Mouse (Mus musculus) ES-CJ7 (cell line): ENCODE measurements at regions not wholly inside any gene's neighbourhood (a gene's known extent, or its start where the extent isn't known, plus 50 kb on each side); places are given as distances from the start of the nearest gene placed in this dataset.
"Not testable (repeated sequence)": the region's sequence is repeated elsewhere in the genome, so short reads cannot be mapped to it uniquely, and the experiment has no call there.

Experiments
- DNase-seq: peaks from one replicate; pipeline ENCODE4 v3.0.0; 2011; ENCODE audit warnings: low read depth, low spot score

DNA sequence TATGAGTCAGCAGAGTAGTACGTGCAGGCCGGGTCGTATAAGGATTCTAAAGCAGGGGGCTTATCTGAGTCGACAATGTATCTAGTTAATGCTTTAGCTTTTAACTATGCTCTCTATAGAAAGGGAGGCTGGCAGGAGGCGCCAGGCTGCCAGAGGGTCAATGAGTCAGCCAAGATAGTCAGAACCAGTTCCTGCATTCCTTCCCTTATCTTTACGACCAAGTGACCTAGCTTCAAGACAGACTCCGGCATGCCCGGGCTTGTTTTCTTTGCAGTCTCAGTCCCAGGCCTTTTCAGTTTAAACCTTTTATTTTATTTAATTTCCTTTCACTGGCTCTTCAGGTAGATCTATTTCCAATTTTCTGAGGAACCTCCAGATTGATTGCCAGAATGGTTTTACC, 374.0 kb upstream of the Nrxn1 start:
- peak; percentile 3 for DNase-seq

DNA sequence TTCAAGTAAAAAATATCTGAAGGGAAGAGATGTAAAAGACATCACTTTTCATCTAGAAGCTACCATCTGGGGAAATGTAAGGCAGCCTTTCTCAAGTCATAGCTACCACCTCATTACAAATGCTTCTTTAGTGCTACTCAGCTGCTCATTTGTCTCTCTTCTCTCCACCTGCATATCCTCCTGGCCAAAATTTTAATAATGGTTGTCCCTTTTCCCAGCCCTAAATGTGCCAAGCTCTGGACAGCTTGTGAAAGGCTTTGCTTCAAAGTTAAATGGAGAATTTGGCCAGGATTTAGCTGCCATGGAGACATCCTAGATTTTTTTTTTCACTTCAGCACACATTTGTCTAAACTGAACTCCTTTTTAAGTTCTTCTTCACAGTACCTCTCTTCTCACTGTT, 358.8 kb upstream of the Nrxn1 start:
- DNase-seq, result no peak

DNA sequence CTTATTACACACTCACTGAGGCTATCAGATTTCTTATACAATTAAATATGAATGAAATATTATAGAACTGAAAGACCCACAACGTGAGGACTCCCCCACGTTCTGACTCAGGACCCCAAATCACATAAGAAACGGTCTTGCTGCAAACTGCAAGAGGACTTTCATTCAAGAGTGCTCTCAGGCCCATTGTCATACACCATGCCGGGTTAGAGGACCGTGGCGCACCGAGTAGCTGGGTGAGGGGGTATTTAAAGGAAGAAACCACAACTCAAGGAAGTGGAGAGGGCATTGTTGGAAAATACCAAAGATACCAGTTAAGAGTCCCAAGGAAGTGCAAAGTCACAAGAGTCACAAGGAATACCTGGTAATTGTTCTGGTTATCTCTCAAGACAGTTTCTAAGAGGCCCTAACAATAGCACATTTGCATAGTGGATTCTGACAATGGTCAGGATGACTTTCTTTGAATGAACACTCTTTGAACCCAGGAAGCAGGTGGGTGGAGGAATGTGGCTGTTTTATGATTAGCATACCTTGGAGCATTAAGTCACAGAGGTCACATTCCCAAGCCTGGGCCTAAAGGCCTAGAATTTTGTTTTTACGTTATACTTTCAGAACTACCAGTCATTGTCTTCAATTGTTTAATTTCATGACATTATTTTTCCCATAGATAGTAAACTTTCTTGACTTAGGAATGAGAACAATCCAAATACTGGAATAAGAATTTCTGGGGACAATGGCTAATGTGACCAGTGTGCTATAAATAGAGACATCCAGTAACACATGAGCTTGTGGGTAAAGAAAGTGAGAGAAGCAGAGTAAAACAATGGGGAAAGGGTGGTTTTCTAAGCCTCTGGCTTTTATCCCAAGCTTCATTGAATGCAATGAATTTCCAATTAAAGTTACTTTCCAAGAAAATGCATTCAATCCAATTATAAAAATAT, 339.2 kb upstream of the Nrxn1 start:
- peak; percentile 82 for DNase-seq

DNA sequence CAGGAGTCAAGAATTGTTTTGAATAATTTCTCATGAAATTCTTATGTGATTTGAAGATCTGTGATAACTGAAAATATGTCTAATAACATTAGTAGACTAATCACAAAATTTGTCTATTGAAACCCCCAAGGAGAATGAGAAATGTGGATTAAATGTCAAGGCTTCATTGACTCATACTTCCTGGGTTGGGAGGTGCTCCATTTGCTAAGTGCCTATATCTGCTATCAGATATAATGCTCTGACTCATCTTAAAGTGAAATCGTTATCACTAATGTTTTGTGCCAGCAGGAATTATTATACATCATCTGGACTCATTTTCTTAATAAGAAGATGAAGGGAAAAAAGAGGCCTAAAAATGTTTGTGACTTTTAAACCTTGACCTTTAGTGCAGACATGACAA, 337.5 kb upstream of the Nrxn1 start:
- DNase-seq, result no peak

DNA sequence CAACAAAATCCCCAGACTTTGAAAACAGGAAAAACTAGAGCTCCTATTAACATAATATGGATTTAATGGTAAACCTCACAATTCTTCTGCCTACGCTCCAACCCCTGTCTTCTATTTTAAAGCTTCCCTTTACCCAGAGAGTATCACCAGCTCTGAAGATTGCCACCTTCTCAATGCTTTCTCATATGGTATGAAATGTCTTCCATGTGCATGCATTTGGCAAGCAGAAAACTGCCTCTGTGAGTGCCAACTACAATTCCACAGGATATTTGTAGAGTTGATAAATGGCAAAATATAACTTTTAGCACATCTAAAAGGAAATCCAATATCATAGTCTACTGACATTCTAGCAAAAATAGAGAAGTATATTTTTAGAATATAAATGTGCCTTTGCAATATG, 332.2 kb upstream of the Nrxn1 start:
- DNase-seq, result no peak

DNA sequence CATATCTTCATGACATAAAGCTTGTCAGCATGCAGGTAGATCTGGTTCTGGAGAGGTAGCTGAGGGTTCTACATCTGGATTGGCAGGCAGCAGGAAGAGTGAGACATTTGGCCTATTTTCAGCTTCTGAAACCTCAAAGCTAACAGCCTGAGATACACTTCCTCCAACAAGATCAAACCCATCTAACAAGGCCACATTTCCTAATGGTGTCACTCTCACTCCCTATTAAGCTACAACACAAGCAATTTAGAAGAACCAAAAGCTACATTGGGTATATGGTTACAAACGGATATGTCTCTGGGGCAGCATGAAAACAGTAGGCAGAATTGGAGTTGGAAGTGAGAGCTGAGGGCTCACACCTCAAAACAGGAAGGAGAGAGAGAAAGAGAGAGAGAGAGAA, 325.7 kb upstream of the Nrxn1 start:
- DNase-seq, result no peak

DNA sequence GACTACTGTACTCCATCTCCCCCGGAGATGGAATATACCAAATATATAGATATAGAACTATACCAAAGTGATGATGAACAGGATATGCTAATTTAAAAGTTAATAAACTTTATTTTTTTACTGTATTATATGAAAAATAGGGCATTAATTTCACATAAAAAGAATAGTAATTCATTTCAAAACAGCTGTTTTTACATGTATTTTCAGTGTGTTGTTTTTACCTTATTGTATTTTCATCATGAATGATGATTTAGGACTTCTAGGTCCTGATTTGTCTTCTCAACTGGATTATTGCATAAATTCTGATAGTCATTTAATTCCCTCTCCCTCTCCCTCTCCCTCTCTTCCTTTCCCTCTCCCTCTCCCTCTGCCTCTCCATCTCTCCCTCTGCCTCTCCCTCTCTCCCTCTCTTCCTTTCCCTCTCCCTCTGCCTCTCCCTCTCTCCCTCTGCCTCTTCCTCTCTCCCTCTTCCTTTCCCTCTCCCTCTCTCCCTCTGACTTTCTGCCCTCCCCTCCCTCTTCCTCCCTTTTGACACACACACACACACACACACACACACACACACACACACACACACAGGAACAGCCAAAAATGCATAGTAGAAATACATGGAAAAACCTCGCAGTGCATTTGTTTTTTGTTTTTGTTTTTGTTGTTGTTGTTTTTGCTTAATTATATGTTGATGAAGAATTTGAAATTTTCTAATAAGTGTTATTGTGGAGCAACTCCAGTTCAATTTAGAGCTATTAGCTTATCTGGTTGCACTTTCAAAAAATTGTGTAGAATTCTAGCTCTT, 298.3 kb upstream of the Nrxn1 start:
- DNase-seq, result no peak

DNA sequence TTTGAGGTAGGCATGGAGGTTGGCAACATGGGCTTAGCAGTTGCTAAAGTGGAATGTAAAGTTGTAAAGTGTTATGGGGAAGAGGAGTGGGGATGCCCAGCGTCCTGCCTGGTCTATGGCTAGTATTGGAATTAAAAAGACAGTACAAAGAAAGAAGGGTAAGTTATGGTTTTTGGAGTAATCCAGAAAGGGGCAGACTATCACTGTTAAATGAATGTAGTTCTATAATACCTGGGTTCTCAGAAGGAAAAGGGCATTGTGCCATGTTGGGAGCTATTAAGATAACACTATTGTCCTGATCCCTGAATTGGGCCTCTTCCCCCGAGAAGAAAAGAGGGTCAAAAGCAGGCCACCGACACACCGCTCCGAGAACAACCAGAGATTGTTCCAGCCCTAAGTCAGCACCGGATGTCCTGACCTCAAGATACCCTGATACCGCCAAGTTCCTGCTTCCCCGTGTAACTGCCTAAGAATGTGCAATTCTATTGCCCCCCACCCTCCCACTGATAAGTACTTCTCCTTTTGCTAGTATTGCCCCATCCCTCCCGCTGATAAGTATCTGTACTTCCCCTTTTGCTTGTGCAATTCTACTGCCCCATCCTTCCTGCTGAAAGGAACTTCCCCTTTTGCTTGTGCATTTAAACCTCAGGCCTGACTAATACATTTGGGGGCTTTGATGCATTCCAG, 297.2 kb upstream of the Nrxn1 start:
- not testable (repeated sequence) for DNase-seq

DNA sequence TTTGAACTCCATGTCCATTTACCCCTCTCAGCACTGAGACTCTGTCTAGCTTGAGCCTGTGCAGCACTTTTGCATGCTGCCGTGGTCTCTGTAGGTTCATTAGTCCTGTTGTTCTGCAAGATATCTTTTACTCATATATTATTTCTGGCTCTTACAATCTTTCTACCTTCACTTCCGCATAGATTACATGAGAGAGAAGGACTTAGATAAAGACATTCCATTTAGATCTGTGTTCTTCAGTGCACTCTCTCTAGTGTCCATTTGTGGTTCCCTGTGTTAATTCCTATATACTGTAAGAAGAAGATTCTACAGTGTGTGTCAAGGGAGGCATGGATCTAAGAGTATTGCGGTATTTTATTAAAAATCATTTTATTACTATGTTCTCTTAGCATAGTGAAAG, 295.6 kb upstream of the Nrxn1 start:
- DNase-seq, result no peak

DNA sequence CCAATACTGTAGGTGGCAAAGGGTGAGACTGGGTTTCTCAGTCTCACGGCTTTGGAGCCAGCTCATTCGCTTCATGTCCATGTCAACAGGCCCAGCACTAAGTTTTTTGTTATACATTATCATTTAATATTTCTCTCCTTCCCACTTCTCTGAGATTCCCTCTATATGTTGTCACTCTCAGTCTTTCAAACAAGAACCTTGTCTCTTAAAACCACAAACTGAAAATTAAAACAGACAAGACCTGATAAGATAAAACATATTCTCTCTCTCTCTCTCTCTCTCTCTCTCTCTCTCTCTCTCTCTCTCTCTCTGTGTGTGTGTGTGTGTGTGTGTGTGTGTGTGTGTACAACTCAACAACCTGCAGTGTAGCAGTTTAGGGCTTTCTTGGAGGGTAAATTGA, 295.2 kb upstream of the Nrxn1 start:
- DNase-seq, result no peak

DNA sequence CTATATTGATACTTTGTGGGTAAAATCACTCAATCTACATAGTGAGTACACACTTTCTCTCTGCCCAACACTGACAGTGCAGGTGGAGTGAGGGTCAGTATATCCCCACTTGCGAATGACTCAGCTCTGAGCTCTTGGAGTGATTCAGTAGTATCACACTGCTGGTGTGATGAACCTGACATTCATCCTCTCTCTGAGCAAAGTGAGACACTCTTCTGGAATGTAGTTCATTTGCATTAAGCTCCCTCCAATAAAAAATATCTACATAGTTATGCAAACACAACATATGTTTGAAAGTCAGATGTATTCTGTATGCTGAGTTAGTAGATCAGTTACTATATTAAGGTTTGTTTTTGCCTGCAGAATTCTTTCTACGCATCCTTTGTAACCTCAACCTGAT, 293.1 kb upstream of the Nrxn1 start:
- DNase-seq, result no peak

DNA sequence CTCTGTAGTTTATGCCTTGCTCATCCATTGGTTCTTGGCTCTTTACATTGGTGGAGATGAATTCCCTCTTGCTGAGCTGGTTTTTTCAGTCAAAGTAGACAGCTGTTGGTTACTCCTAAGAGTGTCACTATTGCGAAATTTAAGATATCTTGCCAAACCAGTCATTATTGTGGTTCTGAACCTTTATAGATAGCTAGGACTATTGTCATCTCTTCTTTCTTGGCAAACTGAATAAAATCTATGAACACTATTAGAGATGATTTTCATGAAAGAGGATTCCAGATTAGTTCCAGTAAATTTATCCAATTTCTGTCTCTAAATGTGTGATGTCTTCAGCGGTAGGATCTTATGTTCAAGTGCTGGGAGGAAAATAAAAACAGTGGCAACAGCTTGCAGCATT, 275.3 kb upstream of the Nrxn1 start:
- no peak for DNase-seq

DNA sequence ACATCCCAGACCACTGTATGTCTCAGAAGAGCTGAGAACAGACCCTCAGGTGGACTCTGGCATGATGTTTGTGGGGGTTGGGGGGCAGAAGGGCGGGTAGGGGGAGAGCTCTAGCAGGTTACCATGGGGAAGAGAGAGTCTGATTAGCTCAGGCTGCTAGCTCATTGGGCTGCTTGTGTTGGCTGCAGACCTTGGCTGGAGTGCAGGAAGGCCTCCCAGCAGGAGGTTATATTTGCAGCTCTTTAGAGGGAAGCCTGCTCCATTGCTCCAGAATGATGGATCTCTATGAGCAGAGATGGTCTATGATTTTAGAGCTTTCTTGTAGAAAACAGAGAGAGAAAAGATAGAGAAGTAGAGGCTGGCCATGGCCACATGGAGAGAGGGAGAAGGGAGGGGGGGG, 268.4 kb upstream of the Nrxn1 start:
- DNase-seq, result peak; percentile 5

DNA sequence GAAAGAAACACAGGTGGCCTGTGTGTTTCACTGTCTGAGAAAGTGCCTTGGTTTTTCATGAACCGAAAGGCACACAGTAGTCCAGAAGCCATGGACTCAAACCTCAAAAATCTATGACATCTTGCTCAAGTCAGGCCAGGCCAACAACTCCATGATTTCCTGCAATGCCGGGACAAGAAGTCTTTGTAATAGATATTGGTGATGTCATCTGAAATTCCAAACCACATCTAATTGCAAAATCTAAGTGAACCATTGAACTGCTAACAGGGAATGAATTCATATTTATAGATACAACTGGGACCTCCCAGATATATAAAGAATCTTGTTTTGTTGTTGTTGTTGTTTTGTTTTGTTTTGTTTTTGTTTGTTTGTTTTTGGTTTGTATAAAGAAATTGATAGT, 259.2 kb upstream of the Nrxn1 start:
- no peak for DNase-seq

DNA sequence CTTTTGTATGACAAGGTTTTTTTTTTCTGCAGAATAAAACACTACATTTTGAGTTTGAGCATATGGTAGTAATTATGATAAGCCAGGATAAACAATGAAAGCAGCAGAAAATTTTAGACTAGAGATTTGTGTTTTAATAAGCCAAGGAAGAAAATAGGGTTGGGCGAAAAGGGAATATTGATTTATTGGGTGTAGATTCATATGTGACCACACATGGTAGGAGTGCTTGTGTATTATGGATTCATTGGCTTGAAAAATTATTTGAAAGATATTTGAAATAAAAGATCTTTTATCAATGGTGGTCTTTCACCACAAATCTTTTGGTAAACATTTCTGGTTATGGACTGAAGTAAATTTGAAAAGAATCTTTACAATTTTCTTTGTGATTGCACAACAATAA, 244.0 kb upstream of the Nrxn1 start:
- no peak for DNase-seq

DNA sequence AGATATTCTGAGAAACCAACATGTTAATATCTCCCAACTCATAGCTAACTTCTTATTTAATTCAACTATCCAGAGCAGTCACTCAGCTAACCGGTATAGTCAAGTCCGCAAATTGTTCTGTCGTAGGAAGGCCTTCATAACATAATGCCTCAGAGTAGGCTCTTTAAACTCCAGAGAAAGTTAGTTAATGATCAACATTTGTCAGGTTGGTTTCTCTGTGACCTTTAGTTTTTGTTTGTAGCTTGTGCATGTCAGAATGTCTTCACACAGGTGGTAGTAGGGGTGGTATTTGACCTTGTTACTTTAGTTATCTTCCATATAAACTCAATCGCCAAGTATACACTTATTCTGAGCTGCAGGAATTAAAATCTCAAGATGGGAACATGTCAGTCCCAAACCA, 240.9 kb upstream of the Nrxn1 start:
- DNase-seq, result no peak

DNA sequence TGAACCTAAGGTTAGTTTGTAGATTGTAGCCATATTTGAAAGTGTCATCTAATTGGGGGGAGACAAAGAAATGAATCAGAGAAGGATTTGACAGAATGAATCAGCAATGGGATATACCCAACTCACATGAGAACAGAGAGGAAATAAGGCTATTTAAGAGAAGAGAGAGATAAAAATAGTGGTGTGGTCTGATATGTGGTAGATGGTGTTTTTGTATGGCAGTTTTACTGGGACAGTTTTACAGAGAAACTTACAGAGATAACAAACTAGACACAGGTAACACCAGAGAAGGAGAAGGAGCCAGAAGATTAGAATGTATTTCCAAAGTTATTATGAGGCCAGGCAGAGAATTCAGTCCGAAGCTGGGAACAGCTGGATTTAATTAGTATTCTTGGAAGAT, 240.3 kb upstream of the Nrxn1 start:
- no peak for DNase-seq

DNA sequence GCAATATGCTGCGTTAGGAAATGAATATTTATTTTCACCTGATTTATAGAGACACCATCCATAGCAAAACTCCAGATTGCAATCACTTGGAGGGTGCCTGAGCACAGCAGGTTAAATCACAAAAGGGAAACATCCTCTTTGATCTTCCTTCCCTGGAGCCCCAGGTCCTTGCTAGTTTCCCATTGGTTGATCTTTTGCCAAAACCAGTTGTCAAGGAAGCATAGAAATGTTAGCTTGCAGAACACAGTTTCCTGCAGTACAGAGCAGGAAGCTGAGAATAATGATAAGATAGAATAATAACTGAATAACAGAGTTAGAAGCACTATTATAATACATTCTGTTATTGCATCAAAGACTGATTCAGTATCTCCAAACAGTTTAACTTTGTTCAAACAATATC, 231.5 kb upstream of the Nrxn1 start:
- DNase-seq, result no peak

DNA sequence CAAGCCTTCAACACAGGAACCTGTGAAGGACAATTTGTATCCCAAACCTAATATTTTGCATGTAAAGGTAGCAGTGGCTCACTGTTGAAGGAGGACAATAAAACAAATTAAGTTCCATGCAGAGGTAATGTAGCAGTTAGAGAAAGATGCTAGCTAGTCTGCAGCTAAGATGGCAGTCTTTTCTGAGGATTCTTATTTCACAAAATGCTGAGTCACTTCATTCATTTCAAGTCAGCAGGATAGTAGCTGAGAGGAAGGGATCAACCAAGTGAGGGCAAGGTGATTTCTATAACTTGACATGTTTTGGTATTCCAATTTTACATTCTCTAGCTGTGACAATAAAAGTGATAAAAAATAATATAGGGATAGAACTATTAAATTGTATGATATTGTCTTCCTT, 194.0 kb upstream of the Nrxn1 start:
- no peak for DNase-seq

DNA sequence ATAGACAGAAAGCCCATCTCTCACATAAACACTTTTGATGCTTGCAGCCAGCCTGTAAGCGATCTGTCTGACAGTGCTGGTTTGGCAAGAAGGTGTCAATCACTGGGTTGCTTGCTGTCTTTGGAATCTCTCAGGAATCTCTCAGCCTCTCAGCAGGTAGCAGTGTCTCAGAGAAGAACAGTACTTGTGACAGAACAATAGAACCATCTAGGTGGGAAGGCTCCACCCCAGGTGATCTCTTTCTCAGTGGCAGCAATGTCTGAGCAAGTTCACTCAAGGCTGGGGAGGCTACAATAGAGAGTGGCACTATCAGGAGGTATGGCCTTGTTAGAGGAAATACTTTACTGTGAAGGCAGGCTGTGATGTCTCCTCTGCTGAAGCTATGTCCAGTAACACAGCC, 181.5 kb upstream of the Nrxn1 start:
- peak; percentile 98 for DNase-seq

DNA sequence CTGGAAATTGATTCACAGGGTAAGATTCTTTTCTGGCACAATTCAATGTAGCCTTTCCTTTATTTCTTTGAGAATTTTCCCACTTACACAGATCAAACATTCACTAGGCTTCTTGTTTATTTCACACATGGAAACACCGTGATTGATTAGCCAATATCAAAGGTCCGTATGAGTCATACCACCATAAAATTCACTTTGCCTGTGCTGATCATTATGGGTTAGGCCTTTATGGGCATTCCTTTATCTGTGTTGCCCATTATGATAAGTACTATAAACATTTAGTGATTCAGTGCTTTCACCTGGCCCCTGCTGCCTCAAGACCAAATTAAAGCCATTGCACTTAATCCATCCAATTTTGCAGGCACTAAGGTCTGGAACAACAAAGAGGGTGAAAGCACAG, 145.8 kb upstream of the Nrxn1 start:
- DNase-seq, result no peak

DNA sequence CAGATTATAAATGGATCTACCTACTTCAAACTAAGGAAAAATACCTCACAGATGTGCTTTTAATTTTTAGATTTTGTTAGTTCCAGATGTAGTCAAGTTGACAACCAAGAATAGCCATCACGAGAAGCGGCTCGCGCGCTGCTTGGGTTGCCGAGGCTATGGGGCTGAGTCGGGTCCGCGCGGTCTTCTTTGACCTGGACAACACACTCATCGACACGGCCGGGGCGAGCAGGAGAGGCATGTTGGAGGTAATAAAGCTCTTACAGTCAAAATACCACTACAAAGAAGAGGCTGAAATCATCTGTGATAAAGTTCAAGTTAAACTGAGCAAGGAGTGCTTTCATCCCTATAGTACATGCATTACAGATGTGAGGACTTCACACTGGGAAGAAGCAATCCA, 143.8 kb upstream of the Nrxn1 start:
- not testable (repeated sequence) for DNase-seq
